Mouse (Mus musculus) gastrocnemius, postnatal 25 days (tissue): Measurements from ENCODE around the gene Klk10. TPM values are rescaled to one million over a fixed set of nuclear protein-coding genes. Genes with fewer than 3 reads are reported as not detected.

Experiments
- DNase-seq: peaks from one replicate; pipeline ENCODE4 v3.0.0; 2022
- total RNA-seq, 2 experiments: library from RNA; stranded (reverse); gene quantifications; 1 replicate in 1 of 2; 2 replicates in 1 of 2; pipeline ENCODE4 v1.2.3; 2021

Gene Klk10
- total RNA-seq, 2 experiments from 2014 or later = 0.79 to 1.2 TPM

DNA sequence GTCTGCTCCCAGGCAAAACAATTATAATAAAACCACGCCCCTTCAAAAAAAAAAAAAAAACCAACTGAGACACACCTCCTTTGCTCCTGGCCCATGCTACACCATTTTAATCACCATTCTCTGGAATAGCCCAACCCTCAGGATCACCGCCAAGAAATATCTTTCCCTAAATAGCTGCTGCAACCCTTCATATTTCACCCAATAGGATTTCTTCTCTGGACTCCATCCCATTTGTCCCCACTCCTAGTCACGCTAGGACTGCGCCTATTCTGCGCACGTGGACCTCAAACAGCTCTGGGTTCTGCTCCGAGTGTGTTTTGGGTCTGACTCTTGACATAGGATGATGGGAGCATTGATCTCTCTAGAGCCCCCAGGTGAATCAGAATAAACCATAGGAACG is 15.5 kb downstream of the Klk10 start:
- no peak for DNase-seq

- DNase-seq = no peak
Measured at GRCm38 (mm10) chr7:43797333-43797769, 16.5 kb downstream of the Klk10 start, which contains the start of gene Klk8. Gene Klk8, plus strand, starts transcription at chr7:43797577.

GRCm38 (mm10) chr7:43797844-43798462 is 17.1 kb downstream of the Klk10 start:
- no peak for DNase-seq

GRCm38 (mm10) chr7:43799876-43800275 is 19.0 kb downstream of the Klk10 start:
- DNase-seq = no peak

DNA sequence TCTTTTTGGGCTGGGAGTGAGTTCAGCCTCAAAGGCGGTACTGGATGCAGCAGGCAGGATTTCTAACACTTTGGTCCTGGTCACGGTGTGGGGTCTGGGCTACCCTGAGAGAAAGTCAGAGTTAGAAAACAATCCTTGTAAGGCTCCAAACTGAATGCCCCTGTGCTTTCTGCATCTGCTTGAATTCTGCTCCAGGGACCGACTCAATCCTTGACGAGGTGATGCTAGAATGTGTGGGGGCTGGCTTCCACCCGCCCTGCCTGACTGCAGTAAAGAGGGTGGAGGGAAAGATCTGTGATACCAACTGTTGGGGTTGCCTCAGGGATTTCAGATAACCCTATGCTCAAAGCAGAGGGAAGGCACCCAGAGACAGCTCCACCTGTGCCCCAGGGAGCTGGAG is 30.2 kb downstream of the Klk10 start, which contains the start of gene Klk7:
Gene Klk7, plus strand, starts transcription at position 301 of the 400 bp plus-strand sequence.
- DNase-seq = no peak

GRCm38 (mm10) chr7:43815211-43815610 is 34.4 kb downstream of the Klk10 start:
- no peak for DNase-seq

DNA sequence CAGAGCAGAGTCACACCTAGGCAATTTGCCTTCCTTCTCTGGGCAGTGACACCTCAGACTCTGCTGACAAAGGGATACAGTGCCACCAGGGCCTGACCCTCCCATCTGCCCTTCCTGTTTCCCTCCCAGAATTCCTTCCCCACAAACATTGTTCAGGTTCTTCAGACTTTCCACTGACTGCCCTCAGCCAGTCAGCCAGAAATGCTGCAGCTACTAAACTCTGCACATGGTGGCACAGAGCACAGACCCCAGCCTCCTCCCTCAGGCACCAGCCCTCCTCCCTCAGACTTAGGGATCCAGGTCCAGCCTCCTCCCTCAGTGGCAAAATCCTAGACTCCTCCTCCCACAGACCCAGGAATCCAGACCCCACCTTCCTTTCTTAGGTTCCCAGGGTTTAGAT is 35.9 kb downstream of the Klk10 start:
- no peak for DNase-seq

- no peak for DNase-seq
Measured at GRCm38 (mm10) chr7:43821581-43821980, 40.7 kb downstream of the Klk10 start.

DNA sequence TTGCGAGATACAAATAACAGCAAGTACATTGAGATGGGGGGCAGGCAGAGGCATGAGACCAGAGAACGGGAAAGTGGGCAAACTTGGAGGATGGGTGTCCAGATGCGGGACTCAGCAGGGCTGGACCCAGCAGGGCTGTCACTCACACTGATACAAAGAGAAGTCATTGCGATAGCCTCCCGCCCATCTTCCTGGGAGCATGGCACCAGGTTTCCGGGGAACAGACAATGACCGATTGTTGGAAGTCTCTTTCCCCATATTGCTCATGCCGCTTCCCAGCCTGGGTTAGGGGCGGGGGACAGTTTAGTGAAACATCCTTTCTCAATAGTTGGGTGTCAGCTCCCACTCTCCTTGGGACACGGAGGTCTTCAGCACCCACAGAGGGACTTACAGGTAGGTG is 43.4 kb downstream of the Klk10 start, which contains the start of gene Klk6:
Gene Klk6, plus strand, starts transcription at position 301 of the 400 bp plus-strand sequence.
- DNase-seq = no peak

GRCm38 (mm10) chr7:43826056-43826455 is 45.2 kb downstream of the Klk10 start:
- no peak for DNase-seq

GRCm38 (mm10) chr7:43827706-43828105 is 46.9 kb downstream of the Klk10 start:
- no peak for DNase-seq

DNA sequence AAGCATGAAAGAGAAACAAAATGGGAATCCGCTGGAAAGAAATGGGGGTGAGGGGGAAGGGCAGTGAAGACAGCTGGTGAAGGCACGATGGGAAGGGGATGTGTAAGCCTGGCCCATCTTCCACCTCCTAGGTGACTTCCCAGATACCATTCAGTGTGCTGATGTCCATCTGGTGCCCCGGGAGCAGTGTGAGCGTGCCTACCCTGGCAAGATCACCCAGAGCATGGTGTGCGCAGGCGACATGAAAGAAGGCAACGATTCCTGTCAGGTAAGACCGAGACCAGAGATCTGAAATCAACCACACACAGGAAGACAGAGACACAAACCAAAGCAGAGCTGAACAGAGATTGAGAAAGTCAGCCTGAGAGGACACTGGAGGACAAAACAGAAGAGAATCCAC is 48.2 kb downstream of the Klk10 start:
- no peak for DNase-seq

Other genes with a start within 250 kb of the Klk10 start
- gene Cd33, start 236.6 kb upstream of the Klk10 start, total RNA-seq = under 1 TPM; 0.96 to 1.00 TPM
- gene Zfp658, start 218.8 kb upstream of the Klk10 start, total RNA-seq = under 1 TPM; 0.38 to 0.61 TPM
- 1 to 10 TPM; 3.5 to 3.6 TPM for gene Zfp719, start 201.4 kb upstream of the Klk10 start, total RNA-seq
- gene Zfp819, start 173.9 kb upstream of the Klk10 start, total RNA-seq = not detected
- gene Ceacam18, start 146.3 kb upstream of the Klk10 start, total RNA-seq = not detected
- under 1 TPM; 0.31 to 0.32 TPM for gene Siglece, start 120.9 kb upstream of the Klk10 start, total RNA-seq
- 1 to 10 TPM; 2.1 to 2.3 TPM for gene Ctu1, start 109.0 kb upstream of the Klk10 start, total RNA-seq
- gene Klk14, start 90.6 kb upstream of the Klk10 start, total RNA-seq = not detected
- not detected for gene Klk13, start 68.5 kb upstream of the Klk10 start, total RNA-seq
- not detected for gene Klk12, start 12.1 kb upstream of the Klk10 start, total RNA-seq
- not detected for gene Klk11, start 6.4 kb upstream of the Klk10 start, total RNA-seq
- gene Klk9, start 10.9 kb downstream of the Klk10 start, total RNA-seq = not detected
- gene Klk8, start 16.5 kb downstream of the Klk10 start, total RNA-seq = 1 to 10 TPM; 2.1 to 2.9 TPM
- gene Klk7, start 30.3 kb downstream of the Klk10 start, total RNA-seq = not detected
- gene Klk6, start 43.5 kb downstream of the Klk10 start, total RNA-seq = not detected
- gene Klk5, start 60.9 kb downstream of the Klk10 start, total RNA-seq = not detected
- not detected for gene Klk4, start 100.1 kb downstream of the Klk10 start, total RNA-seq
- not detected for gene Klk15, start 152.7 kb downstream of the Klk10 start, total RNA-seq
- gene Klk1b8, start 169.6 kb downstream of the Klk10 start, total RNA-seq = not detected
- gene Klk1b1, start 185.7 kb downstream of the Klk10 start, total RNA-seq = not detected
- not detected for gene Klk1b9, start 195.0 kb downstream of the Klk10 start, total RNA-seq
- gene Klk1b11, start 214.8 kb downstream of the Klk10 start, total RNA-seq = not detected
- under 1 TPM; 0.19 to 0.26 TPM for gene Klk1b26, start 231.1 kb downstream of the Klk10 start, total RNA-seq